Mouse (Mus musculus) stomach, embryonic 16.5 days (tissue): ENCODE data around the gene Zfp672. TPM values are rescaled to one million over a fixed set of nuclear protein-coding genes. Genes with fewer than 3 reads are reported as not detected.

ENCODE experiments used
- ATAC-seq: fragments of 200-750 bp; cut with Nextera tagmentation; 2 replicates; pipeline ENCODE4 v1.8.0; 2017; ENCODE audit warnings: moderate number of reproducible peaks, moderate TSS enrichment; ENCODE audit not compliant: insufficient read depth, low FRiP score
- H3K27ac ChIP-seq: fragments of 300-500 bp; sonication (generic); 2 replicates; pipeline ENCODE4 v1.5.1; 2014; ENCODE audit warnings: low read length
- H3K27me3 ChIP-seq: fragments of 300-500 bp; sonication (generic); 2 replicates; pipeline ENCODE4 v1.6.1; 2014; ENCODE audit warnings: low read length, control low read depth, mixed read lengths; ENCODE audit not compliant: control insufficient read depth, insufficient read depth
- H3K36me3 ChIP-seq: fragments of 300-500 bp; sonication (generic); 2 replicates; pipeline ENCODE4 v1.6.1; 2014; ENCODE audit warnings: low read length; ENCODE audit not compliant: control insufficient read depth, insufficient read depth
- H3K4me1 ChIP-seq: fragments of 300-500 bp; sonication (generic); 2 replicates; pipeline ENCODE4 v1.6.1; 2014; ENCODE audit warnings: low read length, control low read depth, mixed read lengths; ENCODE audit not compliant: control insufficient read depth, insufficient read depth
- H3K4me2 ChIP-seq: fragments of 300-500 bp; sonication (generic); 2 replicates; pipeline ENCODE4 v1.6.1; 2014; ENCODE audit warnings: low read depth, low read length, mixed read lengths
- H3K4me3 ChIP-seq: fragments of 300-500 bp; sonication (generic); replicated peaks from 2 replicates; pipeline ENCODE4 v1.5.1; 2014; ENCODE audit warnings: mild to moderate bottlenecking, low read length
- H3K9ac ChIP-seq: fragments of 300-500 bp; sonication (generic); 2 replicates; pipeline ENCODE4 v1.6.1; 2014; ENCODE audit warnings: low read length
- H3K9me3 ChIP-seq: fragments of 300-500 bp; sonication (generic); replicated peaks from 2 replicates; pipeline ENCODE4 v1.6.1; 2016; ENCODE audit warnings: low read length, control low read depth; ENCODE audit not compliant: control insufficient read depth
- WGBS: fragments of 180-500 bp; shearing (Covaris S2); extraction: QIAGEN DNeasy Blood & Tissue Kit; methylation state at CpG from one replicate; pipeline ENCODE4 v1.1.7; 2014; 5-methylcytosine and 5-hydroxymethylcytosine counted together
- polyA plus RNA-seq: library from polyadenylated mRNA; unstranded; fragments of >200 nt; fragmentation: Nextera tagmentation; extraction: Ambion mirVana; gene quantifications from 2 replicates; pipeline ENCODE4 v1.2.1, GENCODE M21; 2015

The Zfp672 gene
- polyA plus RNA-seq, 1 experiment from 2014 or later: 44.8 TPM

DNA sequence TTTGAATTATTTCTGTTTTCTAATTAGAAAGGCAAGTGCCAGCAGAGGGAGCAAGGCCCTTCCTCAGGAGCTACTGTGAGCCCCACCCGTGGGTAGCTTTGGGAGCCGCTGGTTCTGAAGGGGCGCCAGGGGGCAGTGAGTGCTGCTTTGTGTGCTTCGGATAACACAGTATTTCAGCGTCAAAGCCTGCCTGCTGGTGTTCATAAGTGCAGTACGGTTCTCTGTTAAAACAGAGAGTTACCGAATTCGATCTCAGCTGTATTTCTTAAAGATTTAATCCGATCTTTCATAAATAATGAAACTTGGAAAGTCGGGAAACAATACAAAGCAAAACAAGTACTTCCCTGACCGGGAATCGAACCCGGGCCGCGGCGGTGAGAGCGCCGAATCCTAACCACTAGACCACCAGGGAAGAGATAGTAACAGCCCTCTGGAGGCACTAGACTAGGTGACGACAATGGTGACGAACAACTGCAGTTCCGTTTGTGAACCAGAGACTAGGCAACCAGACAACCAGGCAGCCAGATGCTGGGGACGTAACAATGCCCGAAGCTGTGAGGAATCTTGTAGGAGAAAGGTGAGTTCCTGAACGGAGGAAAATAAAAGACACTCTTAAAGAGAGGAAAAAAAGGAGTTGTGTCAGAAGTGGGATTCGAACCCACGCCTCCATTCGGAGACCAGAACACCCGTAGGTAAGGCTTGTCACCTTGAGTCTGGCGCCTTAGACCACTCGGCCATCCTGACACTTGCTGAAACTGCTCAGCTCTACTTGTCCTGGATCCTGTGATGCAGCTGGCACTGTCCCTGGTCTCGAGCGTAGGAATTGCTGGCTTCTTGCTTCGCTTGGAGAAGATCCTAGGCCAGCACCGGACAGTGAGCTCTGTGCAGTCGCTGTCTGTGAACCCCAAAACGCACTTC lies 28.0 kb downstream of the Zfp672 start:
- Histone ChIP-seq H3K9ac (peak overlapping the region; percentile 70), H3K4me1 (peaks cover 4% of the 10 kb centered on the region), H3K27ac (peak overlapping the region; percentile 96), H3K9me3 (no peaks in the 10 kb centered on the region), H3K4me2 (peak overlapping the region; percentile 63), H3K4me3 (peak overlapping the region; percentile 71), H3K27me3 (no peaks in the 10 kb centered on the region), H3K36me3 (no peaks in the 10 kb centered on the region)
- under 1% methylated on average over 36 of the region's 36 CpGs for WGBS
- peak; percentile 92 for ATAC-seq

DNA sequence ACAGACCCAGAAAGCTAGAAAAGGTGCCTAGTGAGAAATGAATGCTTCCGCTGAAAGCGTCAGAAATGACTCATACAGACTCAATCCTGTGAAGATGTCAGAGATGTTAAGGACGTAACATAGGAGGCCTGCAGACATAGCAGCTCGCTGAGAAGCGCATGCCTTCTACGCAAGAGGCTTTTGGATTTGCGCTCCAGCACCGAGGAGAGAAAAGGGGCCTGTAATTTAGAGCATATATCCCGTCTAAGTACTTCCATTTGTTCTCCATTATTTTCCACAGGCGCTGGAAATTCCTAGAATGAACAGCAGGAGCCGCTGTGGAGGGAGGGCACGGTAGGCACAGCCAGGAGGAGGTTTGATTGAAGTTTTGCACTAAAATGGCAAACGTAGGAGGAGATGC lies 29.1 kb downstream of the Zfp672 start:
- no peaks in the 10 kb centered on the region for H3K9me3 ChIP-seq
- H3K4me1 ChIP-seq: peaks cover 4% of the 10 kb centered on the region
- H3K4me3 ChIP-seq: peak overlapping the region; percentile 71
- H3K4me2 ChIP-seq: peak overlapping the region; percentile 61
- WGBS: 12% methylated on average over 13 of the region's 13 CpGs
- H3K36me3 ChIP-seq: no peaks in the 10 kb centered on the region
- ATAC-seq: no peak
- H3K27me3 ChIP-seq: no peaks in the 10 kb centered on the region
- no peak overlapping the region for H3K9ac ChIP-seq
- H3K27ac ChIP-seq: no peak overlapping the region

DNA sequence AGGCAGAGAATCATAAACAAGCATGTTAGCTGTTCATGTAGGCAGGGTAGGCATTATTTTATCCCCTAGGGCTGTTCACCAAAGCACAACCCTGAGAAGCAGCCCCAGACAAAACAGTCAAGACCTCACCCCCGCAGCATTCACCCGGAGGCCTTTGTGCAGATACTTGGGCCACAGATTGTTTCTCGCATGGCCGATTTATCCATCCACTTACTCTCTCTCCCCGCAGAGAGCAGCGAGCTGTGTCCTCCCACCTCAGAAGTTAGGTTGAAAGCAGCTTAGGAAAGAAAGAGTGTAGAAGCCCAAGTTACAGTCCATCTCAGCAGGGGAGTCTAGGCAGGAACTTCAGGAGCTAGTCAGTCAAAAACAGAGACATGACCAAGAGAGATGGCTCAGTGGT lies 32.7 kb downstream of the Zfp672 start:
- H3K27me3 ChIP-seq: no peaks in the 10 kb centered on the region
- no peaks in the 10 kb centered on the region for H3K4me1 ChIP-seq
- 83% methylated on average over 6 of the region's 6 CpGs for WGBS
- ATAC-seq: no peak
- no peak overlapping the region for H3K9ac ChIP-seq
- no peak overlapping the region for H3K27ac ChIP-seq
- no peak overlapping the region for H3K4me3 ChIP-seq
- H3K4me2 ChIP-seq: no peak overlapping the region
- H3K36me3 ChIP-seq: no peaks in the 10 kb centered on the region
- no peaks in the 10 kb centered on the region for H3K9me3 ChIP-seq

DNA sequence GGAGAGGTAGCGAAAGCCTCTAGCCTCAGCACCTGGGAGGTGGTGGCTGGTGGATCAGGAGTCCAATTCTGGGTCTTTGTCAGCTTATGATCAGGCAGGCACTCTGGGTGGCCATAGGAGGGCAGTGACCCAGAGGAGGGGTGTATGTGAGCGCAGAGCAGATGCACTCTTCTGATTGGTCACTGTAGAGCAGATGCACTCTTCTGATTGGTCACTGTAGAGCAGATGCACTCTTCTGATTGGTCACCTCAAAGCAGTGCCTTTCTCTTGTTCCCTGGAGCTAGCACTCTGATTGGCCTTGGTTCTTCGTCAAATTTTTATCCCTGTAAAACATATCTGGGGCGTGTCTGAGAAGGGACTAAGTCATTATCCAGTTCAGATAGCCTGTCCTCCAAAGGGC lies 37.3 kb downstream of the Zfp672 start:
- Histone ChIP-seq H3K4me2 (no peak overlapping the region), H3K27me3 (no peaks in the 10 kb centered on the region), H3K4me1 (no peaks in the 10 kb centered on the region), H3K36me3 (no peaks in the 10 kb centered on the region), H3K27ac (no peak overlapping the region), H3K9ac (no peak overlapping the region), H3K4me3 (no peak overlapping the region), H3K9me3 (no peaks in the 10 kb centered on the region)
- WGBS: 46% methylated on average over 4 of the region's 4 CpGs
- ATAC-seq: no peak

DNA sequence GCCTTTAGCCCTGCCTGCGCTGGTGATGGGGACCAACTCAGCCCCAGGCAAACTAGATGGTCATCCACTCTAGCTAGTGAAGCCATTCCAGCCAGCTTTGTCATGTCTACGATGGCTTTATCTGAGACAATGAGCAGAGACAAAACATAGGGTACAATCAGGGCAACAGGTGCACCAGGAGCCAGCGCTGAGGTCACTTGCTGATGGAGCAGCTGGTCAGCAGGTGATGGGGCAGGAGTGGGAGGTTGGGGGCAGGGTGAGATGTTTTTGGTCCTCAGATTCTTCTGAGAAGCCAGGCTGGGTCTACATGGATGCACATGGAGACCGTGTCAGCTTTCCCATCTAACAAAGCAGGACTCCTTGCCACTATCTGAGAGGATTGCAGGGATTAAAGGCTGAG lies 39.3 kb downstream of the Zfp672 start:
- no peak overlapping the region for H3K9ac ChIP-seq
- no peaks in the 10 kb centered on the region for H3K9me3 ChIP-seq
- H3K36me3 ChIP-seq: no peaks in the 10 kb centered on the region
- H3K27ac ChIP-seq: no peak overlapping the region
- H3K4me3 ChIP-seq: no peak overlapping the region
- 77% methylated on average over 4 of the region's 4 CpGs for WGBS
- H3K4me2 ChIP-seq: no peak overlapping the region
- ATAC-seq: no peak
- no peaks in the 10 kb centered on the region for H3K27me3 ChIP-seq
- H3K4me1 ChIP-seq: no peaks in the 10 kb centered on the region

DNA sequence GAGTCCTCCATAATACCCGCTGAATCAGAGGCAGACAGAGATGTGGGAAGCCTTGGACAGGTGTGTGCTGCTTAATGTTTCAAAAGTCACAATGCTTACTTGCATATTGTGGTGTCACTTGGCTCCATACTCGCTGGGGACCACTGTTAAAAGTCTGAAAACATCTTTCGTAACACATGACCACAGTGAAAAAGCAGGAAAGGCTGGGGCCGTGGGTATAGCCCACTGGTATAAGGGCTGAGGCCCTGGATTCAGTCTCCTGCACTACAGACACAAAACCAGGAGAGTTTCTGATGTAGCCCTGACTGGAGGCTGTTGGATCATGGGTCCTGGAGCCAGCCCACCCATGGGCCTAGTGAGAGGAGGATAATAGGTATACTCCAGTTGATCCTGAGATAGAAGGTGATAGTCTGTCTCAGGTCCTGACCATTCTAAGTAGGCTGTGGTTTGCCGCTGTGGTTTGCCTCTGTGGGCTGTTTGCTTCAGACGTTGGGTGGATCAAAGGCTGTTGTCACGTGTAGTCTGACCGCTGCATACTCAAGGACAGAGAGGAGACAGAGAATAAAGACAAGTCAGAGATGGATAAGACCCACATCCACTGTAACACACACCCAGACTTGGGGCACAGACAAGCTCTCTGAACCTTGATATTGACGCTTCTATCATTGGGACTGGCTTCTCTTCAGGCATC lies 40.0 kb downstream of the Zfp672 start:
- no peak overlapping the region for H3K9ac ChIP-seq
- 70% methylated on average over 9 of the region's 9 CpGs for WGBS
- H3K4me3 ChIP-seq: no peak overlapping the region
- no peaks in the 10 kb centered on the region for H3K4me1 ChIP-seq
- no peak overlapping the region for H3K4me2 ChIP-seq
- H3K27me3 ChIP-seq: no peaks in the 10 kb centered on the region
- no peaks in the 10 kb centered on the region for H3K36me3 ChIP-seq
- no peak for ATAC-seq
- H3K9me3 ChIP-seq: no peaks in the 10 kb centered on the region
- no peak overlapping the region for H3K27ac ChIP-seq

DNA sequence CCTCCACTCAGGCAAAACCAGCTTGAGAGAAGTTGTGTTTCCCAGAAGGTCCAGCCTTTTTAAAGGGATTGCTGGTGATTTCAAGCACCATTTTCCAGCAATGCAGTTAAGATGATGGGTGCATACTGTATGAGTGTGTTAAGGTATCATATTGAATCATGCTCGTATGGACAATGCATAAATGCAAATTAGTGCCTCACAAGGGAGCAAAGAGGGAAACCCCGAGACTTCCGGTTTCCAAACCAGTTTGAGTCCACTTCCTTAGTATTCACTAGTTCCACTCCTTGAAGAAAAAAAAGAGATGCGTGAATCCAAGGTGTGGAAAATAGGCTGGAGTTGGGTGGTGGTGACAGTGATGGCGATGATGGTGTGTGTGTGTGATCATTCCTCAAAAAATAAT lies 47.6 kb downstream of the Zfp672 start:
- WGBS: 82% methylated on average over 5 of the region's 5 CpGs
- no peak overlapping the region for H3K9ac ChIP-seq
- no peaks in the 10 kb centered on the region for H3K27me3 ChIP-seq
- H3K4me2 ChIP-seq: no peak overlapping the region
- H3K4me1 ChIP-seq: no peaks in the 10 kb centered on the region
- H3K4me3 ChIP-seq: no peak overlapping the region
- no peak for ATAC-seq
- H3K27ac ChIP-seq: no peak overlapping the region
- no peaks in the 10 kb centered on the region for H3K9me3 ChIP-seq
- H3K36me3 ChIP-seq: no peaks in the 10 kb centered on the region

DNA sequence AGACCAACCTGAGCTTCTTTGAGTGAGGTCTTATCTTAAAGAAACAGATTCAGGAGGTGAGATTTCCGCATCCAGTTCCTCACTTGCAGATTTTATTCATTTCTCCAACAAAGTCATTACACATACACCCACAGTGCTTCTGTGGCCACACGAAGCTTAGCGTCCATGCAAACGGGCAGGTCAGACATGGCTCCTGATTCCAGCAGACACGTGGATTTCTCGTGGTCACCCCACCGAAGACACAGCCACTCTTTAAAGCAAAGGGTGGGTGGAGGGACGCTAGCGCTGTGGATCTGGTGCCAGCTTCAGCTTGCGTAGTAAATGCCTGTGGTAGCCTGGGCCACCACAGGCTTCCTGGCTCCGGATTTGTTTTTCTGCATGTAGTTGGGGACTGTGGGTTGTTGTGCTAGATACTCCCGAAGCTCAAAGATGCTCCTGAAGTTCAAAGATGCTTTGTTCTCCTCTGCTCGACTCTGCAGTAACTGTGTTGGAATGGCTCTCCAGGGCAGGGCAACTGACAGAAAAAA lies 48.1 kb downstream of the Zfp672 start:
- H3K9me3 ChIP-seq: no peaks in the 10 kb centered on the region
- no peak for ATAC-seq
- H3K27ac ChIP-seq: no peak overlapping the region
- H3K36me3 ChIP-seq: no peaks in the 10 kb centered on the region
- no peaks in the 10 kb centered on the region for H3K4me1 ChIP-seq
- no peak overlapping the region for H3K4me3 ChIP-seq
- H3K4me2 ChIP-seq: no peak overlapping the region
- no peaks in the 10 kb centered on the region for H3K27me3 ChIP-seq
- WGBS: 84% methylated on average over 13 of the region's 13 CpGs
- no peak overlapping the region for H3K9ac ChIP-seq

DNA sequence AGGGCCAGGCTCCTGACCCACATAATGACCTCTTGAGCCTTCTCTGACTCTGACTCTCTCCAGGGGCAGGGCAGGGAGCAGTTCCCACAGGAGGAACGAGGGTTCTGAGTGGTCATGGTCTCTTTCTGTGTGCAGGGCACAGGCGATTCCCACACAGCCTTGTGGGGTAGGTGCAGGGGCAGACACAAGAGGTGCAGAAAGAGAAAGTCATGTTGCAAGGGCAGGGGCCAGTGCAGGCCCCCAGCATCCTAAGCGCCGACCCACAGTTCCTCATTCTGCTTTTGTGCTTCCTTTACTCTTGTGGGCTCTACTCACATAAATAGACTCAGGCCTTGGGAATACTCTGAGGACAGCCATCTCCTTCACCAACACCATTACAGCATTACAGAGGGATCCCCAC lies 54.4 kb downstream of the Zfp672 start:
- ATAC-seq: no peak
- H3K27me3 ChIP-seq: no peaks in the 10 kb centered on the region
- H3K4me3 ChIP-seq: no peak overlapping the region
- WGBS: 66% methylated on average over 4 of the region's 4 CpGs
- H3K9me3 ChIP-seq: no peaks in the 10 kb centered on the region
- H3K27ac ChIP-seq: no peak overlapping the region
- no peak overlapping the region for H3K4me2 ChIP-seq
- no peaks in the 10 kb centered on the region for H3K36me3 ChIP-seq
- no peaks in the 10 kb centered on the region for H3K4me1 ChIP-seq
- no peak overlapping the region for H3K9ac ChIP-seq
